Mouse (Mus musculus): ENCODE measurements around the gene Tubgcp2.

DNA sequence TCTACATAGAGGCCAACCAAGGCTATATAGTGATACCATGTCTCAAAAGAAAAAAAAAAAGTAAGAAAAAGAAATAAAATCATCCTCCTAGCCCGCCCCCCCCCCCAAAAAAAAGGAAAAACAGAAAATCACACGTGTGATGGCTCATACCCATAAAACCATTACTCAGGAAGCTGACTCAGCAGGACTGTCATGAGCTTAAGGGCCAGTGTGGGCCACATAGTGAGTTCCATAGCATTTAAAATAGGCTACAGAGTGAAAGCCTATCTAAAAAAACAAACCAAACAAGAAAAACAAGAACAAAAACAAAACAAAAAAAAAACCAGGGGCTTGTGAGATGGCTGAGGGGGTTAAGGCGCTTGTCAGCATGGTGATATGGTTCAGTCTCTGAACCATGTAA is 55.7 kb downstream of the Tubgcp2 start:
- TF ChIP-seq HCFC1 (IDR thresholded peaks at IDR 0.05; ENCODE audit: low read depth, low read length) (no peak), POLR2AphosphoS2 (IDR thresholded peaks at IDR 0.05; ENCODE audit: low read length) (no peak), GATA1 (IDR thresholded peaks at IDR 0.05; ENCODE audit: low read depth, low read length) (no peak), POLR2AphosphoS5 (IDR thresholded peaks at IDR 0.05; ENCODE audit: borderline replicate concordance, low read depth, low read length) (no peak), CHD2 (IDR thresholded peaks at IDR 0.05; ENCODE audit: low read length) (no peak), MXI1 (IDR thresholded peaks at IDR 0.05; ENCODE audit: low read depth, low read length) (no peak), EP300 (IDR thresholded peaks at IDR 0.05; ENCODE audit: low read depth in 1 of 2, low read length in 2 of 2) (no peak)
